Mouse (Mus musculus) olfactory bulb, adult 2 months (tissue): ENCODE measurements around the gene Dbnl.

Experiments
- CTCF ChIP-seq: fragments of 200-500 bp; IDR thresholded peaks from 2 replicates; pipeline ENCODE4 v1.5.1; 2012; ENCODE audit warnings: low read depth, mild to moderate bottlenecking, low read length, moderate library complexity; ENCODE audit not compliant: insufficient read depth
- POLR2A ChIP-seq: fragments of 200-500 bp; IDR thresholded peaks from 2 replicates; pipeline ENCODE4 v1.6.1; 2012; ENCODE audit warnings: mild to moderate bottlenecking, low read depth, low read length, moderate library complexity; ENCODE audit not compliant: insufficient read depth

GRCm38 (mm10) chr11:5849316-5849715 lies 61.0 kb downstream of the Dbnl start:
- TF ChIP-seq CTCF (no peak), POLR2A (no peak)
